Mouse (Mus musculus): Measurements from ENCODE around the gene Tmem94. TPM values are rescaled to one million over a fixed set of nuclear protein-coding genes. Genes with fewer than 3 reads are reported as not detected.

Tmem94 gene
- polyA plus RNA-seq, 1 experiment from 2014 or later: 42.4 TPM

GRCm38 (mm10) chr11:115796898-115797297 is 31.7 kb downstream of the Tmem94 start:
- WGBS: 82% methylated on average over 15 of the region's 15 CpGs
- Histone ChIP-seq H3K4me1 (no peaks in the 10 kb centered on the region), H3K4me3 (no peak overlapping the region), H3K27me3 (no peaks in the 10 kb centered on the region), H3K36me3 (peaks cover 100% of the 10 kb centered on the region), H3K4me2 (replicated peaks) (no peak overlapping the region), H3K9me3 (no peaks in the 10 kb centered on the region), H3K9ac (replicated peaks) (no peak overlapping the region), H3K27ac (replicated peaks) (no peak overlapping the region)
- ATAC-seq (ENCODE audit: low FRiP score, low read depth): no peak

- H3K27me3 ChIP-seq: no peaks in the 10 kb centered on the region
- 82% methylated on average over 9 of the region's 9 CpGs for WGBS
- no peaks in the 10 kb centered on the region for H3K4me1 ChIP-seq
- H3K9me3 ChIP-seq: no peaks in the 10 kb centered on the region
- no peak overlapping the region for H3K4me3 ChIP-seq
- H3K9ac ChIP-seq (replicated peaks): no peak overlapping the region
- no peak overlapping the region for H3K4me2 ChIP-seq (replicated peaks)
- no peak for ATAC-seq (ENCODE audit: low FRiP score, low read depth)
- H3K27ac ChIP-seq (replicated peaks): no peak overlapping the region
- peaks cover 100% of the 10 kb centered on the region for H3K36me3 ChIP-seq
These were observed 32.4 kb downstream of the Tmem94 start for GRCm38 (mm10) chr11:115797665-115798064.

- WGBS: 93% methylated on average over 18 of the region's 18 CpGs
- Histone ChIP-seq H3K4me3 (no peak overlapping the region), H3K27ac (replicated peaks) (no peak overlapping the region)
These were observed 35.7 kb downstream of the Tmem94 start for GRCm38 (mm10) chr11:115800981-115801380.

GRCm38 (mm10) chr11:115803072-115803709 is 38.0 kb downstream of the Tmem94 start:
- peaks cover 13% of the 10 kb centered on the region for H3K4me1 ChIP-seq
- peaks cover 88% of the 10 kb centered on the region for H3K36me3 ChIP-seq
- H3K27ac ChIP-seq (replicated peaks): no peak overlapping the region
- no peak for ATAC-seq (ENCODE audit: low FRiP score, low read depth)
- no peak overlapping the region for H3K4me2 ChIP-seq (replicated peaks)
- H3K4me3 ChIP-seq: no peak overlapping the region
- no peaks in the 10 kb centered on the region for H3K9me3 ChIP-seq
- whole genome bisulfite sequencing: 92% methylated on average over 24 of the region's 24 CpGs
- no peak overlapping the region for H3K9ac ChIP-seq (replicated peaks)
- H3K27me3 ChIP-seq: no peaks in the 10 kb centered on the region

More at GRCm38 (mm10) chr11:115800981-115801380, 35.7 kb downstream of the Tmem94 start:
- Histone ChIP-seq H3K4me1 (no peaks in the 10 kb centered on the region), H3K9ac (replicated peaks) (no peak overlapping the region), H3K4me2 (replicated peaks) (no peak overlapping the region), H3K27me3 (no peaks in the 10 kb centered on the region), H3K36me3 (peaks cover 95% of the 10 kb centered on the region), H3K9me3 (no peaks in the 10 kb centered on the region)
- no peak for ATAC-seq (ENCODE audit: low FRiP score, low read depth)

GRCm38 (mm10) chr11:115805005-115805404 is 39.8 kb downstream of the Tmem94 start:
- Histone ChIP-seq H3K27me3 (no peaks in the 10 kb centered on the region), H3K4me2 (replicated peaks) (no peak overlapping the region), H3K27ac (replicated peaks) (no peak overlapping the region), H3K4me1 (peaks cover 31% of the 10 kb centered on the region), H3K36me3 (peaks cover 71% of the 10 kb centered on the region), H3K4me3 (no peak overlapping the region), H3K9ac (replicated peaks) (no peak overlapping the region), H3K9me3 (no peaks in the 10 kb centered on the region)
- 93% methylated on average over 7 of the region's 7 CpGs for WGBS
- ATAC-seq (ENCODE audit: low FRiP score, low read depth): no peak

- Histone ChIP-seq H3K36me3 (peaks cover 71% of the 10 kb centered on the region), H3K9ac (replicated peaks) (no peak overlapping the region), H3K9me3 (no peaks in the 10 kb centered on the region), H3K4me1 (peaks cover 41% of the 10 kb centered on the region), H3K4me2 (replicated peaks) (no peak overlapping the region), H3K4me3 (no peak overlapping the region), H3K27ac (replicated peaks) (no peak overlapping the region), H3K27me3 (no peaks in the 10 kb centered on the region)
- no peak for ATAC-seq (ENCODE audit: low FRiP score, low read depth)
- WGBS: 93% methylated on average over 10 of the region's 10 CpGs
These were observed 40.9 kb downstream of the Tmem94 start for GRCm38 (mm10) chr11:115806154-115806553.

- Histone ChIP-seq H3K27ac (replicated peaks) (peak overlapping the region; percentile 39), H3K4me1 (peaks cover 52% of the 10 kb centered on the region), H3K9ac (replicated peaks) (no peak overlapping the region), H3K4me3 (no peak overlapping the region), H3K4me2 (replicated peaks) (no peak overlapping the region), H3K9me3 (no peaks in the 10 kb centered on the region), H3K27me3 (no peaks in the 10 kb centered on the region), H3K36me3 (peaks cover 62% of the 10 kb centered on the region)
- no peak; the same call in 1 of the 2 replicates for ATAC-seq (ENCODE audit: low FRiP score, low read depth)
- WGBS: 82% methylated on average over 6 of the region's 6 CpGs
These were observed 42.1 kb downstream of the Tmem94 start for GRCm38 (mm10) chr11:115807306-115807705.

GRCm38 (mm10) chr11:115807971-115808370 is 42.7 kb downstream of the Tmem94 start:
- Histone ChIP-seq H3K27ac (replicated peaks) (peak overlapping the region; percentile 39), H3K4me3 (no peak overlapping the region), H3K27me3 (no peaks in the 10 kb centered on the region), H3K9ac (replicated peaks) (no peak overlapping the region), H3K4me1 (peaks cover 59% of the 10 kb centered on the region), H3K9me3 (no peaks in the 10 kb centered on the region), H3K36me3 (peaks cover 56% of the 10 kb centered on the region), H3K4me2 (replicated peaks) (no peak overlapping the region)
- WGBS: 59% methylated on average over 11 of the region's 11 CpGs
- ATAC-seq (ENCODE audit: low FRiP score, low read depth): no peak

GRCm38 (mm10) chr11:115808696-115809310 is 43.6 kb downstream of the Tmem94 start:
- ATAC-seq (ENCODE audit: low FRiP score, low read depth): no peak
- peak overlapping the region; percentile 16; the same call in 1 of the 2 replicates for H3K9ac ChIP-seq (replicated peaks)
- peaks cover 47% of the 10 kb centered on the region for H3K36me3 ChIP-seq
- peak overlapping the region; percentile 39 for H3K27ac ChIP-seq (replicated peaks)
- no peak overlapping the region for H3K4me3 ChIP-seq
- H3K9me3 ChIP-seq: no peaks in the 10 kb centered on the region
- no peaks in the 10 kb centered on the region for H3K27me3 ChIP-seq
- peak overlapping the region; percentile 10; the same call in 1 of the 2 replicates for H3K4me2 ChIP-seq (replicated peaks)
- WGBS: 75% methylated on average over 10 of the region's 10 CpGs
- H3K4me1 ChIP-seq: peaks cover 60% of the 10 kb centered on the region

GRCm38 (mm10) chr11:115809311-115809781 is 44.1 kb downstream of the Tmem94 start:
- H3K27ac ChIP-seq (replicated peaks): peak overlapping the region; percentile 39; the same call in 1 of the 2 replicates

GRCm38 (mm10) chr11:115810377-115810776 is 45.1 kb downstream of the Tmem94 start:
- Histone ChIP-seq H3K9me3 (no peaks in the 10 kb centered on the region), H3K9ac (replicated peaks) (no peak overlapping the region), H3K4me2 (replicated peaks) (no peak overlapping the region; the same call in 1 of the 2 replicates), H3K27ac (replicated peaks) (no peak overlapping the region), H3K4me1 (peaks cover 67% of the 10 kb centered on the region), H3K4me3 (no peak overlapping the region), H3K36me3 (peaks cover 34% of the 10 kb centered on the region), H3K27me3 (no peaks in the 10 kb centered on the region)
- WGBS: 84% methylated on average over 14 of the region's 14 CpGs
- no peak for ATAC-seq (ENCODE audit: low FRiP score, low read depth)

More at GRCm38 (mm10) chr11:115809311-115809781, 44.1 kb downstream of the Tmem94 start:
- Histone ChIP-seq H3K27me3 (no peaks in the 10 kb centered on the region), H3K9me3 (no peaks in the 10 kb centered on the region), H3K4me1 (peaks cover 62% of the 10 kb centered on the region), H3K4me2 (replicated peaks) (peak overlapping the region; percentile 10; the same call in 1 of the 2 replicates), H3K9ac (replicated peaks) (peak overlapping the region; percentile 16; the same call in 1 of the 2 replicates), H3K4me3 (no peak overlapping the region), H3K36me3 (peaks cover 44% of the 10 kb centered on the region)
- ATAC-seq (ENCODE audit: low FRiP score, low read depth): no peak
- WGBS: 75% methylated on average over 8 of the region's 8 CpGs

- peaks cover 27% of the 10 kb centered on the region for H3K36me3 ChIP-seq
- no peaks in the 10 kb centered on the region for H3K27me3 ChIP-seq
- no peak overlapping the region; the same call in 1 of the 2 replicates for H3K9ac ChIP-seq (replicated peaks)
- peak overlapping the region; percentile 94 for H3K4me3 ChIP-seq
- 88% methylated on average over 20 of the region's 20 CpGs for WGBS
- no peak for ATAC-seq (ENCODE audit: low FRiP score, low read depth)
- H3K27ac ChIP-seq (replicated peaks): no peak overlapping the region
- peak overlapping the region; percentile 90 for H3K4me2 ChIP-seq (replicated peaks)
- no peaks in the 10 kb centered on the region for H3K9me3 ChIP-seq
- H3K4me1 ChIP-seq: peaks cover 74% of the 10 kb centered on the region
These were observed 46.3 kb downstream of the Tmem94 start for GRCm38 (mm10) chr11:115811381-115812093.

Measured in midbrain, embryonic 12.5 days (tissue).